Mouse (Mus musculus) MEL (cell line): ENCODE measurements around the gene Unc119. TPM values are rescaled to one million over a fixed set of nuclear protein-coding genes. Genes with fewer than 3 reads are reported as not detected.

Experiments
- DNase-seq: peaks from one replicate; pipeline ENCODE4 v3.0.0; 2011; ENCODE audit warnings: low read depth, low spot score
- H3K27ac ChIP-seq: 2 replicates; pipeline ENCODE4 v1.5.1; 2012; ENCODE audit warnings: low read depth, mild to moderate bottlenecking, control low read depth, low read length, moderate library complexity; ENCODE audit not compliant: control insufficient read depth
- H3K27me3 ChIP-seq, 2 experiments: fragments of 150-350 bp in 1 of 2; sonication (generic) in 1 of 2; 2 replicates each; pipeline ENCODE4 v1.6.1; 2012; ENCODE audit warnings: low read length in 2 of 2, mild to moderate bottlenecking in 2 of 2, improper control_type of control experiment in 1 of 2, moderate library complexity in 1 of 2; ENCODE audit not compliant: insufficient read depth in 2 of 2, control insufficient read depth in 1 of 2
- H3K36me3 ChIP-seq, 2 experiments: 2 replicates each; pipeline ENCODE4 v1.6.1; 2012 to 2014; ENCODE audit warnings: low read length in 2 of 2, improper control_type of control experiment in 1 of 2, inconsistent platforms in 1 of 2, mild to moderate bottlenecking in 1 of 2; ENCODE audit not compliant: insufficient read depth in 2 of 2, control insufficient read depth in 1 of 2
- H3K4me1 ChIP-seq, 2 experiments: fragments of 150-350 bp in 1 of 2; sonication (generic) in 1 of 2; 2 replicates each; pipeline ENCODE4 v1.6.1; 2012; ENCODE audit warnings: low read length in 2 of 2, improper control_type of control experiment in 1 of 2, mild to moderate bottlenecking in 1 of 2; ENCODE audit not compliant: insufficient read depth in 2 of 2, control insufficient read depth in 1 of 2
- H3K4me3 ChIP-seq, 2 experiments: fragments of 150-350 bp in 1 of 2; sonication (generic) in 1 of 2; 2 replicates each; pipeline ENCODE4 v1.5.1; 2012; ENCODE audit warnings: low read depth in 2 of 2, low read length in 2 of 2, mild to moderate bottlenecking in 2 of 2, moderate library complexity in 2 of 2, control low read depth in 1 of 2, improper control_type of control experiment in 1 of 2; ENCODE audit not compliant: control insufficient read depth in 1 of 2, insufficient read depth in 1 of 2
- H3K79me2 ChIP-seq: 2 replicates; pipeline ENCODE4 v1.6.1; 2012; ENCODE audit warnings: mild to moderate bottlenecking, low read length, moderate library complexity; ENCODE audit not compliant: control insufficient read depth, poor library complexity, insufficient read depth
- H3K9ac ChIP-seq: 2 replicates; pipeline ENCODE4 v1.6.1; 2012; ENCODE audit warnings: low read depth, mild to moderate bottlenecking, control low read depth, low read length, moderate library complexity; ENCODE audit not compliant: control insufficient read depth, poor library complexity, severe bottlenecking
- H3K9me3 ChIP-seq: fragments of 150-350 bp; sonication (generic); replicated peaks from 2 replicates; pipeline ENCODE4 v1.6.1; 2012; ENCODE audit warnings: mild to moderate bottlenecking, low read length, improper control_type of control experiment, moderate library complexity; ENCODE audit not compliant: insufficient read depth
- BHLHE40 ChIP-seq: IDR thresholded peaks from 2 replicates; pipeline ENCODE4 v1.6.1; 2012; ENCODE audit warnings: low read depth, mild to moderate bottlenecking, inconsistent platforms, low read length, improper control_type of control experiment, borderline replicate concordance
- CHD1 ChIP-seq: IDR thresholded peaks from 2 replicates; pipeline ENCODE4 v1.6.1; 2012; ENCODE audit warnings: low read depth, mild to moderate bottlenecking, inconsistent platforms, low read length, improper control_type of control experiment
- E2F4 ChIP-seq: IDR thresholded peaks from 2 replicates; pipeline ENCODE4 v1.6.1; 2011; ENCODE audit warnings: low read depth, low read length, improper control_type of control experiment, borderline replicate concordance
- GATA1 ChIP-seq: IDR thresholded peaks from 2 replicates; pipeline ENCODE4 v1.6.1; 2011; ENCODE audit warnings: low read depth, low read length, improper control_type of control experiment
- JUND ChIP-seq: IDR thresholded peaks from 2 replicates; pipeline ENCODE4 v1.6.1; 2011; ENCODE audit warnings: low read depth, mild to moderate bottlenecking, improper control_type of control experiment, low read length
- KAT2A ChIP-seq: conservative IDR thresholded peaks from 2 replicates; pipeline ENCODE4 v1.6.1; 2012; ENCODE audit warnings: low read depth, low read length, improper control_type of control experiment, inconsistent platforms
- MAFK ChIP-seq: IDR thresholded peaks from 2 replicates; pipeline ENCODE4 v1.6.1; 2011; ENCODE audit warnings: low read depth, mild to moderate bottlenecking, low read length, improper control_type of control experiment, borderline replicate concordance
- MAX ChIP-seq: IDR thresholded peaks from 2 replicates; pipeline ENCODE4 v1.6.1; 2011; ENCODE audit warnings: low read length, improper control_type of control experiment
- MAZ ChIP-seq: IDR thresholded peaks from 2 replicates; pipeline ENCODE4 v1.6.1; 2012; ENCODE audit warnings: low read depth, mild to moderate bottlenecking, inconsistent platforms, low read length, improper control_type of control experiment
- MEF2A ChIP-seq: IDR thresholded peaks from 2 replicates; pipeline ENCODE4 v1.6.1; 2014; ENCODE audit warnings: low read depth, mild to moderate bottlenecking, inconsistent platforms, low read length, improper control_type of control experiment; ENCODE audit not compliant: poor library complexity, insufficient replicate concordance, severe bottlenecking; ENCODE audit errors: extremely low read depth
- MXI1 ChIP-seq: IDR thresholded peaks from 2 replicates; pipeline ENCODE4 v1.6.1; 2011; ENCODE audit warnings: mild to moderate bottlenecking, low read depth, low read length, improper control_type of control experiment
- MYC ChIP-seq: IDR thresholded peaks from 2 replicates; pipeline ENCODE4 v1.6.1; 2011; ENCODE audit warnings: low read depth, mild to moderate bottlenecking, low read length, improper control_type of control experiment, moderate library complexity
- NELFE ChIP-seq: IDR thresholded peaks from 2 replicates; pipeline ENCODE4 v1.6.1; 2011; ENCODE audit warnings: low read depth, low read length, improper control_type of control experiment
- NRF1 ChIP-seq: IDR thresholded peaks from 2 replicates; pipeline ENCODE4 v1.6.1; 2014; ENCODE audit warnings: low read depth, mild to moderate bottlenecking, inconsistent platforms, low read length, improper control_type of control experiment, moderate library complexity; ENCODE audit not compliant: poor library complexity, insufficient read depth, severe bottlenecking
- POLR2A ChIP-seq, 2 experiments: IDR thresholded peaks; 2 replicates each; pipeline ENCODE4 v1.6.1; 2011 to 2012; ENCODE audit warnings: low read length in 2 of 2, mild to moderate bottlenecking in 2 of 2, control low read depth in 1 of 2, improper control_type of control experiment in 1 of 2, low read depth in 1 of 2, moderate library complexity in 1 of 2; ENCODE audit not compliant: control insufficient read depth in 1 of 2, insufficient read depth in 1 of 2, poor library complexity in 1 of 2
- POLR2AphosphoS5 ChIP-seq: IDR thresholded peaks from 2 replicates; pipeline ENCODE4 v1.6.1; 2012; ENCODE audit warnings: low read depth, borderline replicate concordance, mild to moderate bottlenecking, inconsistent platforms, low read length, moderate library complexity, mixed read lengths
- RAD21 ChIP-seq: IDR thresholded peaks from 2 replicates; pipeline ENCODE4 v1.6.1; 2011; ENCODE audit warnings: mild to moderate bottlenecking, low read depth, low read length, improper control_type of control experiment
- RCOR1 ChIP-seq: IDR thresholded peaks from 2 replicates; pipeline ENCODE4 v1.6.1; 2012; ENCODE audit warnings: low read depth, mild to moderate bottlenecking, inconsistent platforms, low read length, improper control_type of control experiment
- SIN3A ChIP-seq: IDR thresholded peaks from 2 replicates; pipeline ENCODE4 v1.6.1; 2012; ENCODE audit warnings: low read length, improper control_type of control experiment, inconsistent platforms
- TBP ChIP-seq: IDR thresholded peaks from 2 replicates; pipeline ENCODE4 v1.8.0; 2011; ENCODE audit warnings: low read depth, low read length, improper control_type of control experiment
- TCF12 ChIP-seq: IDR thresholded peaks from 2 replicates; pipeline ENCODE4 v1.6.1; 2014; ENCODE audit warnings: low read depth, mild to moderate bottlenecking, inconsistent platforms, low read length, improper control_type of control experiment, moderate library complexity
- UBTF ChIP-seq: IDR thresholded peaks from 2 replicates; pipeline ENCODE4 v1.6.1; 2012; ENCODE audit warnings: low read depth, mild to moderate bottlenecking, inconsistent platforms, low read length, improper control_type of control experiment, moderate library complexity, borderline replicate concordance; ENCODE audit not compliant: insufficient read depth
- ZC3H11A ChIP-seq: IDR thresholded peaks from 2 replicates; pipeline ENCODE4 v1.6.1; 2012; ENCODE audit warnings: low read depth, mild to moderate bottlenecking, inconsistent platforms, low read length, improper control_type of control experiment
- ZKSCAN1 ChIP-seq: IDR thresholded peaks from 2 replicates; pipeline ENCODE4 v1.6.1; 2012; ENCODE audit warnings: low read depth, mild to moderate bottlenecking, inconsistent platforms, low read length, improper control_type of control experiment, moderate library complexity
- ZMIZ1 ChIP-seq: IDR thresholded peaks from 2 replicates; pipeline ENCODE4 v1.6.1; 2012; ENCODE audit warnings: low read depth, mild to moderate bottlenecking, inconsistent platforms, low read length, improper control_type of control experiment, moderate library complexity
- polyA plus RNA-seq, 2 experiments: library from polyadenylated mRNA; stranded (reverse) in 1 of 2; unstranded in 1 of 2; fragments of >175 nt in 1 of 2; fragments of >200 nt in 1 of 2; gene quantifications; 2 replicates each; pipeline versions ENCODE4 v1.2.1 to v1.2.4; 2012; ENCODE audit warnings: low replicate concordance in 2 of 2, low read depth in 1 of 2; ENCODE audit not compliant: insufficient read length in 2 of 2, insufficient read depth in 1 of 2, missing spikeins in 1 of 2
- total RNA-seq: library from RNA; depleted of rRNA; stranded (reverse); fragments of 300-350 nt; gene quantifications from 2 replicates; pipeline ENCODE4 v1.2.3, GENCODE M21; 2012

The Unc119 gene
- total and polyA plus RNA-seq, 3 experiments: 61.7 to 140 TPM; not detected in 1

DNA sequence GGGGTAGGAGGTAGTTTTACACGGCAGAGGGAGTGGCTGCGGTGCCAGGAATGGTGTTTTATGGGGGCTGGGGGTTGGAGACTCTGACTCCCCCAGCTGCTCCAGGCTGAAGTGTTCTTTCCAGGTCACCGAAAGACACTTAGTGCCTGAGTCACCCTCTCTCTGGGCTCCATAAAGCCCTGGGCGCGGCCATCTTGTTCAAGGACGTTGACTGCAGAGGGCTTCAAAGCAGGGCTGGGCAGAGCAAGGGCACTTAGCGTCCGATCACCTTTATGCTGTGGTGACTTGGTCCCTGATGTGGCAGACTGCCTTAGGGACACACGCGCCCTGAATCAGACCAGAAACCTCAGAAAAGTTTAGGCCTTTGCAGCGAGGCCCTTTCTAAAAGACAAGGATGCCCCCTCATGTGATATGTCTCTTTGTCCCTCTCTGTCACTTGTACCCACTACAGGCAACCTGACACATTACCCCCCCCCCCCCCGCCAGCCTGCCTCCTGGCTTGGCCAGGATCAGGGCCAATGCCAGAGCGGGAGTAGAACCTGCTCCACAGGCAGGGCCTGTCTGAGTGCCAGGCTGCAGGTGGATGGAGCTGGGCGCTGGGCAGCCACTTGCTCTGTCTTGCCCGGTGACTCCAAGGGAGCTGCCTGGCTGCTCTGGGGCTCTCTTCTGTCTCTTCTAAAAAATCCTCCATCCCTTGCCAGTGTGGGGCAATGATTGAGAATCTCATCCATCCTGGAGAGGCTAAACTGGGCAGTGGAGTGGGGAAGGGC, 24.4 kb downstream of the Unc119 start:
- Histone ChIP-seq H3K4me3 (no peak overlapping the region), H3K4me1 (no peaks in the 10 kb centered on the region), H3K27me3 (peaks cover 32 to 45% of the 10 kb centered on the region in 2 experiments), H3K9me3 (no peaks in the 10 kb centered on the region), H3K27ac (no peak overlapping the region), H3K9ac (no peak overlapping the region), H3K36me3 (no peaks in the 10 kb centered on the region), H3K79me2 (no peaks in the 10 kb centered on the region)
- TF ChIP-seq POLR2AphosphoS5 (no peak), E2F4 (no peak), POLR2A (IDR thresholded peaks at IDR 0.05; ENCODE audit: control insufficient read depth in 1 of 2, insufficient read depth in 1 of 2, low read depth in 1 of 2, low read length in 2 of 2, poor library complexity in 1 of 2) (no peak), ZC3H11A (no peak), MAZ (no peak), UBTF (no peak), RAD21 (no peak), BHLHE40 (no peak), MXI1 (no peak), NRF1 (no peak), CHD1 (no peak), TBP (no peak)
- DNase-seq: no peak

DNA sequence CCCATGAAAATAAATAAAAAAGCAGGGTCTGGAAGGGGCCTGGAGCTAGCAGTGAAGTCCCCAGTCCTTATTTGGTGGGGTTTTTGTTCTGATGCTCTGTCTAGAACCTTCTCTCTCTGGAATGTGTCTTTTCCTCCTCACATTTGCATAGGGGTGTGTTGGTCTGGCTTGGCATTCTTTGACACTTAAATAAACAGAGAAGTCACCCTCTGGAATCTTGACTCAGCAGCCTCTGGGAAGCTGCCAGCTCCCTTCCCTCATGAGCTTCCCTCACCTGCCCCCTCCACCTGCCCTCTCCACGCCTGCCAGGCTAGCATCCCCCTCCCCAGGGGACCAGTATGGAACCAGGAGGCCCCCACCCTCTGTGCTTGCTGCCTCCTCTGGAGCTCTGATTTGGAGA, 27.1 kb downstream of the Unc119 start:
- H3K27me3 ChIP-seq: peaks cover 33 to 42% of the 10 kb centered on the region in 2 experiments
- H3K4me1 ChIP-seq: no peaks in the 10 kb centered on the region
- H3K27ac ChIP-seq: no peak overlapping the region
- no peak overlapping the region for H3K4me3 ChIP-seq
- no peak for DNase-seq
- TF ChIP-seq NRF1 (no peak), MYC (no peak)
- no peak overlapping the region for H3K9ac ChIP-seq
- H3K36me3 ChIP-seq: no peaks in the 10 kb centered on the region
- H3K79me2 ChIP-seq: no peaks in the 10 kb centered on the region
- H3K9me3 ChIP-seq: no peaks in the 10 kb centered on the region

DNA sequence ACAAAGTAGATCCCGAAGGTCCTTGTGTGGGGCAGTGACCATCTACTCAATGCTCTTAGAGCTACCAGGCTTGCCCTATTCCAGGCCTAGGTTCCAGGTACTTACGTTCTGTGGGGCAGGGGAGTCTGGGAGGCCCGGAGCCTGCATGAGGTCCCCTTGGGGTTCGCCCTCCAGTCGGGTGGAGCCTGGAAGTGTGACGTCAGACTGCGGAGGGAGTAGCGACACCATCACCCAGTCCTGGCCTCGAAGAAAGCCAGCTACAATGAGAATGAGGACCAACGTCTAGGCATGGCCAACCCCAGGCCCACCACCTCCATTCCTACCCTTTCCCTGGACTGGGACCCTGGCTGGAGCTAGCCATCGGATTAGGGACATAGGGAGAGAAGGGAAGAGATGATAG, 28.4 kb downstream of the Unc119 start:
- Histone ChIP-seq H3K27me3 (peaks cover 25 to 42% of the 10 kb centered on the region in 2 experiments), H3K4me1 (no peaks in the 10 kb centered on the region), H3K4me3 (no peak overlapping the region), H3K79me2 (no peaks in the 10 kb centered on the region), H3K9me3 (no peaks in the 10 kb centered on the region), H3K9ac (no peak overlapping the region), H3K27ac (no peak overlapping the region), H3K36me3 (no peaks in the 10 kb centered on the region)
- DNase-seq: no peak
- TF ChIP-seq NELFE: no peak
- no peak for TF ChIP-seq KAT2A
- TF ChIP-seq UBTF: no peak
- no peak for TF ChIP-seq E2F4
- no peak for TF ChIP-seq TCF12
- no peak for TF ChIP-seq GATA1
- TF ChIP-seq SIN3A: no peak
- no peak for TF ChIP-seq MYC
- TF ChIP-seq ZKSCAN1: no peak
- TF ChIP-seq MEF2A: no peak
- no peak for TF ChIP-seq ZMIZ1
- no peak for TF ChIP-seq MXI1
- no peak for TF ChIP-seq RAD21
- no peak for TF ChIP-seq MAX
- TF ChIP-seq MAFK: no peak
- TF ChIP-seq JUND: no peak
- TF ChIP-seq RCOR1: no peak
